Mouse (Mus musculus): ENCODE results near the gene Pou3f3. TPM values are rescaled to one million over a fixed set of nuclear protein-coding genes. Genes with fewer than 3 reads are reported as not detected.

Gene Pou3f3
- polyA plus RNA-seq, 2 experiments: 0.01 TPM; not detected in 1

DNA sequence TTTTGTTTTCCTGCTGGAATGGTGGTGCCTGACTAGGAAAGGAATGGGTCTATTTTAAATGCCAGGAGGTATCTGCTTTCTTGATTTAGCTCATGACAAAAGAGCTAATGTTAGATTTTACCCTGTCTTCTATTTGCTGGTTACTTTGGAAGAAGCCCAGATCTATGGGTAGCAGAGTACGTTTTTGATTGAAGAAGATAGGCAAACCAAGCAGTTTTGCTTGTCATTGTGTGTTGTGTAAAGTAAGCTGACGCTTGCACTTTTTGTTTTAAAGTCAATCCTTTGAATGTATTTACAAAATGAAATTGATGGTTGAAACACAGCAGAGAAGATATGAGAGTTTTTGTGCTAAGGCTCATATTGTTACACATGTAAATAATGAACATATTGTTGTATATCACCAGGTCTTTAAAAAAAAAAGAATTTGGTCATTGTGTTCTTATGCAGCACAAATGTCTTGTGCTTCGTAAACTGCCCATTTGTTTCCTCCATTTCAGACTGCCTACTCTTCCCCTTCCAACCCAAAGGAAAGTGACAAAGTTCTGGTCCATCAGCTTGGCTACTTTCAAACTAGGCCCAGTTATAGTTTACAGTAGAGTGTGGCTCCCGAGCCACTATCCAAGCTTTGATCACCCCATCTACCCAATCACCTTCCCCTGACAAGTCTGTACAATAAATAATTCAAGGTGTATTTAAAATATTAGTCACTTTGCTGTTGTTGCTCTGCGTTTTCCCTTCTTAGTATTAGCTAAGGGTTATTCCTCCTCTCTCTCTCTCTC, 6.5 kb downstream of the Pou3f3 start:
- H3K36me3 ChIP-seq (replicated peaks; ENCODE audit: control insufficient read depth, insufficient read depth, low read depth): no peaks in the 10 kb centered on the region
- H3K27ac ChIP-seq: no peak overlapping the region
- ATAC-seq (ENCODE audit: insufficient read depth): no peak
- H3K27me3 ChIP-seq (ENCODE audit: control insufficient read depth, insufficient read depth, low read length): peaks cover 92% of the 10 kb centered on the region
- no peak overlapping the region for H3K4me2 ChIP-seq (ENCODE audit: low read depth)
- TF ChIP-seq EP300 (IDR thresholded peaks at IDR 0.05; ENCODE audit: low read depth) (no peak), CTCF (IDR thresholded peaks at IDR 0.05; ENCODE audit: low read depth) (no peak)
- no peaks in the 10 kb centered on the region for H3K4me1 ChIP-seq (replicated peaks; ENCODE audit: control insufficient read depth in 2 of 2, insufficient read depth in 2 of 2, low read length in 1 of 2)
- no peaks in the 10 kb centered on the region for H3K9me3 ChIP-seq (ENCODE audit: control insufficient read depth, low read length)
- no peak for DNase-seq (ENCODE audit: low read depth in 3 of 3, low spot score in 3 of 3)
- 11% methylated on average over 5 of the region's 5 CpGs for WGBS (ENCODE audit: insufficient replicate concordance)
- H3K9ac ChIP-seq (replicated peaks): no peak overlapping the region
- no peak overlapping the region for H3K4me3 ChIP-seq (ENCODE audit: insufficient read depth in 1 of 2, low read depth in 2 of 2, low read length in 2 of 2)

DNA sequence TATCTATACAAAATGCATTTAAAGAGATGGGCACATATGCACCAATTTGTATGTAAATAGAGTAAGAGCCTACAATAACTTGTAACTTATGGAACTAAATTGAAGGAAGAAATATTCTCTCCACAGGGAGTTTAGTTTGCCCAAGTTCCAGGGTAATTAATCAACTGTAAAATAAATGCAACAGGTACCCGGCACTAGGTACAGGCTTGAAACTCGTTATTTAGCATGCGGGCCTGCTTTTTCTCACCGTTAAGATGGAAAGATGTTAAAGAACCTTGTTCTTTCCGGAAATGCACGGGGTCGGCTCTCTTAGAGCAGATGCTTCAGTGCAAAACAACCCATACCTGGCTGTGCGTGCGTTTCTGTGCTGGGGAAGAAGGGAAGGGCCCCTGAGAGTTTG, 7.4 kb downstream of the Pou3f3 start:
- no peaks in the 10 kb centered on the region for H3K9me3 ChIP-seq (ENCODE audit: control insufficient read depth, low read length)
- no peak overlapping the region for H3K4me2 ChIP-seq (ENCODE audit: low read depth)
- H3K36me3 ChIP-seq (replicated peaks; ENCODE audit: control insufficient read depth, insufficient read depth, low read depth): no peaks in the 10 kb centered on the region
- WGBS (ENCODE audit: insufficient replicate concordance): 3% methylated on average over 9 of the region's 9 CpGs
- H3K4me1 ChIP-seq (replicated peaks; ENCODE audit: control insufficient read depth in 2 of 2, insufficient read depth in 2 of 2, low read length in 1 of 2): no peaks in the 10 kb centered on the region
- TF ChIP-seq EP300 (IDR thresholded peaks at IDR 0.05; ENCODE audit: low read depth) (no peak), CTCF (IDR thresholded peaks at IDR 0.05; ENCODE audit: low read depth) (no peak)
- no peak for DNase-seq (ENCODE audit: low read depth in 3 of 3, low spot score in 3 of 3)
- no peak overlapping the region for H3K9ac ChIP-seq (replicated peaks)
- no peak overlapping the region for H3K27ac ChIP-seq
- ATAC-seq (ENCODE audit: insufficient read depth): no peak
- H3K4me3 ChIP-seq (ENCODE audit: insufficient read depth in 1 of 2, low read depth in 2 of 2, low read length in 2 of 2): no peak overlapping the region
- H3K27me3 ChIP-seq (ENCODE audit: control insufficient read depth, insufficient read depth, low read length): peaks cover 91% of the 10 kb centered on the region

DNA sequence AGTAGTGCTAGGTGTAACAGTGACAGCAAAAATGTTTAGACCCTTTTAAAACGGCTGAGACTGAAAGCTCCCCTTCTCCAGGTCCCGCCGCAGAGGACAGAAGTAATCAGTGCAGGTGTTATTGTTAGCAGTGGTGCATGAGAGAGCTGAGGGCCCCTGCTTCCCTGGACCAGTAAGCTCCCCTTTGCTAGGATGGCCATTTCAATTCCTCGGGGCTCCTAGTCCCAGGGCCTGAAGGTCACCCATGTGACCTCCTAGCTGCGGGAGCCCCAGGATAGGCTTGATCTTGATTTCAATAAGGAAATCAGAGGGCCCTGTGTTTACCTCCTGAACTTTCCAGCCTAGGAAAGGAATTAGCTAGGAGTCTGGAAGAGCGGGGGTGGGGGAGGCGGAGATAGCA, 7.9 kb downstream of the Pou3f3 start:
- no peaks in the 10 kb centered on the region for H3K4me1 ChIP-seq (replicated peaks; ENCODE audit: control insufficient read depth in 2 of 2, insufficient read depth in 2 of 2, low read length in 1 of 2)
- no peak overlapping the region for H3K4me3 ChIP-seq (ENCODE audit: insufficient read depth in 1 of 2, low read depth in 2 of 2, low read length in 2 of 2)
- no peak overlapping the region for H3K9ac ChIP-seq (replicated peaks)
- H3K4me2 ChIP-seq (ENCODE audit: low read depth): no peak overlapping the region
- no peak overlapping the region for H3K27ac ChIP-seq
- H3K27me3 ChIP-seq (ENCODE audit: control insufficient read depth, insufficient read depth, low read length): peaks cover 90% of the 10 kb centered on the region
- ATAC-seq (ENCODE audit: insufficient read depth) (no peak), DNase-seq (ENCODE audit: low read depth in 3 of 3, low spot score in 3 of 3) (no peak)
- 3% methylated on average over 7 of the region's 7 CpGs for WGBS (ENCODE audit: insufficient replicate concordance)
- H3K36me3 ChIP-seq (replicated peaks; ENCODE audit: control insufficient read depth, insufficient read depth, low read depth): no peaks in the 10 kb centered on the region
- TF ChIP-seq CTCF (IDR thresholded peaks at IDR 0.05; ENCODE audit: low read depth) (no peak), EP300 (IDR thresholded peaks at IDR 0.05; ENCODE audit: low read depth) (no peak)
- no peaks in the 10 kb centered on the region for H3K9me3 ChIP-seq (ENCODE audit: control insufficient read depth, low read length)

DNA sequence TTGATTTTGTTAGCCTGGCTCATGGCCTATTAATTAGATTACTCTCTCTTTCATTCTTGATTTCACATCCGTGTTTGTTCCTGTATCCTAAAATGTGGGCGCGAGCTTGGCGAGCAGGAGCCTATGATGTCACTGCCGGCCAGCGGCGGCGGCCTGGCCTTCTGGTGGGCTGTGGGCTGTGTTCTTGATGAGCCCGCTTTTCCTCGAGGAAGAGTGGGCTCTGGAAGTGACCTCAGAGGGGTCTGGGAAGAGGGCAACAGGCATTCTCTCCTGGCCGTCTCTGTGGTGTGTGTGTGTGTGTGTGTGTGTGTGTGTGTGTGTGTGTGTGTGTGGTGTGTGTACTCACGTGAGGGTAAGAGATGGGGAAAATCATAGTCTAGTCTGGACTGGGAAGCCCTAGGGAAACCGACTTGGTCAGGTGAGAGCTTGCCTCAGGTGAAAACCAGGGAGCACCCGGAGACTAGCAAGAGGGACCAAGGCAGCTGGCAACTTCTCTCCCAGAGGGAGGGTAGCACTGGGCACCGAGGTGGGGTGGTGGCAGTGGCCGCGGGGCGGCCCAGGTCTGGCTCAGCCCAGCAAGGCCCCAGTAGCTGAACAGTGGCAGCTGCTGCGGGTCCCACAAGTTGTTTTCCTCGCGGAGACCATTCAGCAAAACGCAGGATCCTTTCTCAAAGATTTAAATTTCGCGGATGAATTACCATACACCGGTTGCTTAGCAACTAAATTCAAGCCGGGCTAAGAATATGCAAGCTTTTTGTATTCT, 8.5 kb downstream of the Pou3f3 start:
- ATAC-seq (ENCODE audit: insufficient read depth) (no peak), DNase-seq (ENCODE audit: low read depth in 3 of 3, low spot score in 3 of 3) (no peak)
- Histone ChIP-seq H3K36me3 (replicated peaks; ENCODE audit: control insufficient read depth, insufficient read depth, low read depth) (no peaks in the 10 kb centered on the region), H3K4me2 (ENCODE audit: low read depth) (no peak overlapping the region), H3K9ac (replicated peaks) (no peak overlapping the region), H3K9me3 (ENCODE audit: control insufficient read depth, low read length) (no peaks in the 10 kb centered on the region), H3K4me3 (ENCODE audit: insufficient read depth in 1 of 2, low read depth in 2 of 2, low read length in 2 of 2) (no peak overlapping the region), H3K27ac (no peak overlapping the region), H3K27me3 (ENCODE audit: control insufficient read depth, insufficient read depth, low read length) (peaks cover 90% of the 10 kb centered on the region), H3K4me1 (replicated peaks; ENCODE audit: control insufficient read depth in 2 of 2, insufficient read depth in 2 of 2, low read length in 1 of 2) (no peaks in the 10 kb centered on the region)
- 2% methylated on average over 26 of the region's 26 CpGs for WGBS (ENCODE audit: insufficient replicate concordance)
- no peak for TF ChIP-seq EP300 (IDR thresholded peaks at IDR 0.05; ENCODE audit: low read depth)
- no peak for TF ChIP-seq CTCF (IDR thresholded peaks at IDR 0.05; ENCODE audit: low read depth)

Measured in liver, embryonic 14.5 days (tissue).